Mouse (Mus musculus) CH12.LX (cell line): ENCODE results near the gene Hid1. TPM values are rescaled to one million over a fixed set of nuclear protein-coding genes. Genes with fewer than 3 reads are reported as not detected.
A peak's percentile ranks its signal among the peaks of the same experiment; 100 is the strongest.

Experiments
- DNase-seq: peaks from one replicate; pipeline ENCODE4 v3.0.0-alpha.2; 2013; ENCODE audit errors: extremely low read depth
- H3K27ac ChIP-seq: 2 replicates; pipeline ENCODE4 v1.5.1; 2012; ENCODE audit warnings: low read depth, mild to moderate bottlenecking, control low read depth, moderate library complexity; ENCODE audit not compliant: insufficient read depth
- H3K27me3 ChIP-seq: replicated peaks from 2 replicates; pipeline ENCODE3; 2012; ENCODE audit warnings: inconsistent platforms
- H3K36me3 ChIP-seq, 2 experiments: replicated peaks in 1 of 2; 2 replicates each; pipeline versions ENCODE3 to v1.6.1; 2012; ENCODE audit warnings: inconsistent platforms in 1 of 2, low read length in 1 of 2, mild to moderate bottlenecking in 1 of 2, mixed read lengths in 1 of 2, moderate library complexity in 1 of 2; ENCODE audit not compliant: control insufficient read depth in 1 of 2, insufficient read depth in 1 of 2
- H3K4me1 ChIP-seq, 2 experiments: 2 replicates each; pipeline ENCODE4 v1.6.1; 2012; ENCODE audit warnings: inconsistent platforms in 1 of 2, moderate library complexity in 1 of 2; ENCODE audit not compliant: insufficient read depth in 2 of 2, control insufficient read depth in 1 of 2
- H3K4me2 ChIP-seq: 2 replicates; pipeline ENCODE4 v1.6.1; 2012; ENCODE audit warnings: low read depth, mild to moderate bottlenecking, control low read depth; ENCODE audit not compliant: poor library complexity, insufficient read depth, severe bottlenecking
- H3K4me3 ChIP-seq, 3 experiments: fragments of 150-350 bp in 1 of 3; sonication (generic) in 1 of 3; replicated peaks in 1 of 3; 2 replicates each; pipeline versions ENCODE3 to v1.5.1; 2011 to 2012; ENCODE audit warnings: low read depth in 2 of 3, low read length in 2 of 3, mild to moderate bottlenecking in 2 of 3, moderate library complexity in 2 of 3, control low read depth in 1 of 3, improper control_type of control experiment in 1 of 3, inconsistent platforms in 1 of 3, mixed read lengths in 1 of 3; ENCODE audit not compliant: poor library complexity in 1 of 3
- H3K79me2 ChIP-seq: replicated peaks from 2 replicates; pipeline ENCODE4 v1.6.1; 2012; ENCODE audit warnings: mild to moderate bottlenecking, moderate library complexity; ENCODE audit not compliant: control insufficient read depth, poor library complexity, insufficient read depth, severe bottlenecking; ENCODE audit errors: extremely low read depth
- H3K9ac ChIP-seq: 2 replicates; pipeline ENCODE4 v1.6.1; 2012; ENCODE audit warnings: low read depth, mild to moderate bottlenecking, control low read depth, moderate library complexity; ENCODE audit not compliant: insufficient read depth
- H3K9me3 ChIP-seq: replicated peaks from 2 replicates; pipeline ENCODE3; 2012; ENCODE audit warnings: low read length, inconsistent platforms, mixed read lengths
- BHLHE40 ChIP-seq: IDR thresholded peaks from 2 replicates; pipeline ENCODE4 v1.6.1; 2011; ENCODE audit warnings: mild to moderate bottlenecking, low read depth, low read length, improper control_type of control experiment
- CHD1 ChIP-seq: IDR thresholded peaks from 2 replicates; pipeline ENCODE4 v1.6.1; 2012; ENCODE audit warnings: low read depth, low read length, improper control_type of control experiment, inconsistent platforms
- CHD2 ChIP-seq: IDR thresholded peaks from 2 replicates; pipeline ENCODE4 v1.6.1; 2011; ENCODE audit warnings: low read length, improper control_type of control experiment
- CTCF ChIP-seq, 2 experiments: IDR thresholded peaks in 1 of 2; conservative IDR thresholded peaks in 1 of 2; 2 replicates each; pipeline ENCODE4 v1.5.1; 2011 to 2012; ENCODE audit warnings: low read depth in 2 of 2, low read length in 2 of 2, improper control_type of control experiment in 1 of 2, inconsistent platforms in 1 of 2, mild to moderate bottlenecking in 1 of 2, moderate library complexity in 1 of 2
- ELF1 ChIP-seq: IDR thresholded peaks from 2 replicates; pipeline ENCODE4 v1.6.1; 2014; ENCODE audit warnings: low read depth, mild to moderate bottlenecking, inconsistent platforms, low read length, improper control_type of control experiment
- ETS1 ChIP-seq: conservative IDR thresholded peaks from 2 replicates; pipeline ENCODE4 v1.6.1; 2012; ENCODE audit warnings: low read depth, mild to moderate bottlenecking, inconsistent platforms, low read length, improper control_type of control experiment, moderate library complexity
- HCFC1 ChIP-seq: IDR thresholded peaks from 2 replicates; pipeline ENCODE4 v1.6.1; 2012; ENCODE audit warnings: low read depth, mild to moderate bottlenecking, inconsistent platforms, low read length, improper control_type of control experiment
- IRF4 ChIP-seq: IDR thresholded peaks from 2 replicates; pipeline ENCODE4 v1.6.1; 2014; ENCODE audit warnings: low read depth, mild to moderate bottlenecking, inconsistent platforms, low read length, improper control_type of control experiment
- JUN ChIP-seq: IDR thresholded peaks from 2 replicates; pipeline ENCODE4 v1.6.1; 2011; ENCODE audit warnings: low read depth, mild to moderate bottlenecking, low read length, improper control_type of control experiment, moderate library complexity; ENCODE audit not compliant: insufficient read depth
- JUND ChIP-seq: conservative IDR thresholded peaks from 2 replicates; pipeline ENCODE4 v1.6.1; 2011; ENCODE audit warnings: low read depth, low read length, improper control_type of control experiment
- KAT2A ChIP-seq: IDR thresholded peaks from 2 replicates; pipeline ENCODE4 v1.6.1; 2012; ENCODE audit warnings: low read length, improper control_type of control experiment, inconsistent platforms; ENCODE audit not compliant: insufficient replicate concordance
- MAZ ChIP-seq: IDR thresholded peaks from 2 replicates; pipeline ENCODE4 v1.6.1; 2012; ENCODE audit warnings: low read depth, mild to moderate bottlenecking, inconsistent platforms, low read length, improper control_type of control experiment, moderate library complexity
- MEF2A ChIP-seq: IDR thresholded peaks from 2 replicates; pipeline ENCODE4 v1.6.1; 2014; ENCODE audit warnings: low read depth, mild to moderate bottlenecking, inconsistent platforms, low read length, improper control_type of control experiment, borderline replicate concordance
- MXI1 ChIP-seq: IDR thresholded peaks from 2 replicates; pipeline ENCODE4 v1.6.1; 2011; ENCODE audit warnings: mild to moderate bottlenecking, low read depth, low read length, improper control_type of control experiment
- NELFE ChIP-seq: IDR thresholded peaks from 2 replicates; pipeline ENCODE4 v1.6.1; 2011; ENCODE audit warnings: low read depth, low read length, improper control_type of control experiment
- PAX5 ChIP-seq: IDR thresholded peaks from 2 replicates; pipeline ENCODE4 v1.6.1; 2012; ENCODE audit warnings: low read length, inconsistent platforms, mixed read lengths
- POLR2A ChIP-seq: IDR thresholded peaks from 2 replicates; pipeline ENCODE4 v1.6.1; 2011; ENCODE audit warnings: low read depth, mild to moderate bottlenecking, improper control_type of control experiment, low read length
- POLR2AphosphoS2 ChIP-seq: IDR thresholded peaks from 2 replicates; pipeline ENCODE4 v1.6.1; 2011; ENCODE audit warnings: low read depth, low read length, improper control_type of control experiment
- RAD21 ChIP-seq: IDR thresholded peaks from 2 replicates; pipeline ENCODE4 v1.6.1; 2011; ENCODE audit warnings: low read depth, mild to moderate bottlenecking, low read length, improper control_type of control experiment, moderate library complexity
- SIN3A ChIP-seq: IDR thresholded peaks from 2 replicates; pipeline ENCODE4 v1.6.1; 2012; ENCODE audit warnings: low read length, improper control_type of control experiment, inconsistent platforms
- SMC3 ChIP-seq: IDR thresholded peaks from 2 replicates; pipeline ENCODE4 v1.6.1; 2011; ENCODE audit warnings: low read depth, low read length, improper control_type of control experiment
- TCF12 ChIP-seq: IDR thresholded peaks from 2 replicates; pipeline ENCODE4 v1.6.1; 2014; ENCODE audit warnings: low read depth, mild to moderate bottlenecking, inconsistent platforms, low read length, improper control_type of control experiment
- UBTF ChIP-seq: IDR thresholded peaks from 2 replicates; pipeline ENCODE4 v1.6.1; 2012; ENCODE audit warnings: low read depth, mild to moderate bottlenecking, inconsistent platforms, low read length, improper control_type of control experiment, moderate library complexity
- ZC3H11A ChIP-seq: IDR thresholded peaks from 2 replicates; pipeline ENCODE4 v1.6.1; 2012; ENCODE audit warnings: low read depth, mild to moderate bottlenecking, inconsistent platforms, low read length, improper control_type of control experiment
- dilution Hi-C: fragments of 300-500 bp; cut with MboI; formaldehyde crosslinking; loops from 2 replicates; pipeline ENCODE4 v1.14.3; 2020; ENCODE audit warnings: low sequenced_read_pairs; ENCODE audit not compliant: extremely low pct_unique_long_range_greater_than_20kb, extremely low pct_ligation_motif_present
- in situ Hi-C: fragments of 300-500 bp; cut with MboI; formaldehyde crosslinking; loops from 3 replicates; pipeline ENCODE4 v1.14.3; 2019; ENCODE audit warnings: low sequenced_read_pairs, low pct_ligation_motif_present, low pct_unique_long_range_greater_than_20kb, mixed read lengths
- polyA plus RNA-seq: library from polyadenylated mRNA; unstranded; fragments of >175 nt; gene quantifications from 2 replicates; pipeline ENCODE4 v1.2.1, GENCODE M21; 2012; ENCODE audit warnings: low read depth; ENCODE audit not compliant: insufficient read length
- total RNA-seq, 2 experiments: library from RNA; depleted of rRNA; stranded (reverse); fragments of 300-350 nt in 1 of 2; fragments of >200 nt in 1 of 2; gene quantifications; 2 replicates each; pipeline ENCODE4 v1.2.3; 2012 to 2014

Hid1 gene
- total and polyA plus RNA-seq, 3 experiments, result 0.12 to 3.6 (median 0.36) TPM

- Histone ChIP-seq H3K27me3 (peaks cover 96% of the 10 kb centered on the region), H3K9me3 (no peaks in the 10 kb centered on the region), H3K9ac (no peak overlapping the region), H3K79me2 (no peaks in the 10 kb centered on the region), H3K36me3 (no peaks in the 10 kb centered on the region), H3K4me2 (no peak overlapping the region), H3K4me3 (no peak overlapping the region), H3K4me1 (peaks cover 1 to 5% of the 10 kb centered on the region in 2 experiments; a peak in 3 of 4 replicates), H3K27ac (no peak overlapping the region)
- DNase-seq, result no peak
- in situ Hi-C loops, result no loop called here
- TF ChIP-seq MAZ, result no peak
- TF ChIP-seq PAX5, result no peak
- no peak for TF ChIP-seq IRF4
- no peak for TF ChIP-seq CHD1
- TF ChIP-seq ELF1, result no peak
- TF ChIP-seq ETS1, result no peak
- no peak for TF ChIP-seq SIN3A
- dilution Hi-C loops, result no loop called here
These were observed 40.8 kb downstream of the Hid1 start for GRCm38 (mm10) chr11:115326730-115327129.

GRCm38 (mm10) chr11:115323354-115323753 is 44.2 kb downstream of the Hid1 start:
- dilution Hi-C loops, result no loop called here
- Histone ChIP-seq H3K27ac (no peak overlapping the region), H3K4me3 (no peak overlapping the region), H3K79me2 (no peaks in the 10 kb centered on the region), H3K36me3 (no peaks in the 10 kb centered on the region), H3K9ac (no peak overlapping the region), H3K4me1 (peaks cover 8 to 11% of the 10 kb centered on the region in 2 experiments; a peak in 3 of 4 replicates), H3K9me3 (peaks cover 5% of the 10 kb centered on the region), H3K4me2 (no peak overlapping the region), H3K27me3 (peaks cover 90% of the 10 kb centered on the region)
- TF ChIP-seq TCF12 (no peak), CHD2 (no peak), SMC3 (no peak)
- DNase-seq, result no peak
- in situ Hi-C loops, result loop anchor here (5.0 kb wide), 1 partner anchor 34 kb away; no protein-coding TSS in a partner anchor

- peaks cover 90% of the 10 kb centered on the region for H3K27me3 ChIP-seq
- in situ Hi-C loops, result loop anchor here (5.0 kb wide), 1 partner anchor 35 kb away; no protein-coding TSS in a partner anchor
- H3K79me2 ChIP-seq, result no peaks in the 10 kb centered on the region
- H3K36me3 ChIP-seq, result no peaks in the 10 kb centered on the region
- DNase-seq, result peak; percentile 48
- peaks cover 8 to 11% of the 10 kb centered on the region in 2 experiments; a peak in 3 of 4 replicates for H3K4me1 ChIP-seq
- dilution Hi-C loops, result no loop called here
- no peak within 1 kb of the TSS for H3K9ac ChIP-seq
- peak within 1 kb of the TSS in 1 of 3 experiments; percentile 10 for H3K4me3 ChIP-seq
- H3K9me3 ChIP-seq, result peaks cover 5% of the 10 kb centered on the region
- H3K4me2 ChIP-seq, result peak within 1 kb of the TSS; percentile 32
- no peak within 1 kb of the TSS for H3K27ac ChIP-seq
- peak; percentile 76 for TF ChIP-seq RAD21
- TF ChIP-seq NELFE, result no peak; the same call in 1 of the 2 replicates
- TF ChIP-seq MAZ, result peak; percentile 81
- no peak for TF ChIP-seq JUND
- TF ChIP-seq ZC3H11A, result no peak; the same call in 1 of the 2 replicates
- no peak for TF ChIP-seq IRF4
- TF ChIP-seq JUN, result no peak
- no peak for TF ChIP-seq HCFC1
- no peak for TF ChIP-seq SIN3A
- no peak for TF ChIP-seq UBTF
- TF ChIP-seq MEF2A, result no peak; the same call in 1 of the 2 replicates
- TF ChIP-seq POLR2AphosphoS2, result no peak
- TF ChIP-seq TCF12, result no peak
- no peak for TF ChIP-seq BHLHE40
- TF ChIP-seq MXI1, result no peak
- TF ChIP-seq KAT2A, result no peak
- no peak for TF ChIP-seq POLR2A
- peak; percentile 71 for TF ChIP-seq SMC3
- peak; percentile 48 to 93; a peak in 2 of 4 replicates for TF ChIP-seq CTCF (conservative IDR thresholded peaks at IDR 0.05 in 1 of 2, IDR thresholded peaks at IDR 0.05 in 1 of 2; ENCODE audit: low read depth in 2 of 2, low read length in 2 of 2)
These were observed 45.5 kb downstream of the Hid1 start, which contains the start of gene Ush1g for GRCm38 (mm10) chr11:115321906-115322693. TSS of gene Ush1g (minus strand) at chr11:115322041.
